8 mouse cellular contexts compared by ENCODE assay signal in the genomic region with DNA sequence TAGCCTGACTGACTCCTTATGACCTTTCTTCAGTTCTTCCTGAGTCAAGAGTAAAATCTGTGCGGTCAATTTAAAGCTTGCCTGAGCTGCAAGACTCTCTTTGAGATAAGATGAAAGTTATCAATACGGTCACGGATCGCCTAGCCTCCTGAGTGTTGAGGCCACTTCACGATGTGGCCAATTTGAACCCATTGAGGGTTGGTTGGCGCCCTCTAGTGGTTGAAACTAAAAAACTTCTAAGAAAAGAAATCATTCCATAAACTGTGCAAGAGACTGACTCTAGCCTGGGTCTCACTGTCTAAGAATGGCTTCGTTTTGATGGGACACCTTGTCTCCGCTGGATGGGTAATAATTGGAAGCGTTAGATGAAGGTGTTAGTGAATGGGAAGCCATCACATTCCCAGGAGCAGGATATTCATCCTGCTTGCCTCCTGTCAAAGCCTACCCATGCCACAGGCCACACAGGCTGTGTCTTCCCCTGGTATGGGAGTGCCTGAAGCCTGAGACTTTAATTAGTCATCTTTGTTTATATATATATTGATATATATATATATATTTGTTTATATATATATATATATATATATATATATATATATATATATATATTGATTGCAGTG. TPM values are rescaled to one million over a fixed set of nuclear protein-coding genes. Genes with fewer than 3 reads are reported as not detected.
DNase-seq lines count a peak whose midpoint lies in the region; ATAC-seq and TF ChIP-seq lines count a peak whose summit lies in the region.

No protein-coding gene starts in this region.

- H3K4me2 ChIP-seq in liver, embryonic 11.5 days: no peak overlapping the region
- H3K4me2 ChIP-seq in heart, embryonic 15.5 days: peak overlapping the region; percentile 19; the same call in 1 of the 2 replicates
- H3K4me2 ChIP-seq in stomach, embryonic 14.5 days (replicated peaks; ENCODE audit: low read depth, low read length): no peak overlapping the region

- WGBS in liver, adult 2 months: 4% methylated on average over 9 of the region's 9 CpGs
- 3% methylated on average over 9 of the region's 9 CpGs for WGBS in liver, embryonic 11.5 days
- WGBS in heart, embryonic 15.5 days: 3% methylated on average over 9 of the region's 9 CpGs
- 4% methylated on average over 9 of the region's 9 CpGs for WGBS in lung, adult 2 months
- WGBS in stomach, embryonic 14.5 days: 5% methylated on average over 9 of the region's 9 CpGs

- no peaks in the 10 kb centered on the region for H3K9me3 ChIP-seq in liver, embryonic 11.5 days (ENCODE audit: control insufficient read depth, low read length)
- H3K9me3 ChIP-seq in heart, embryonic 15.5 days (replicated peaks): no peaks in the 10 kb centered on the region
- H3K9me3 ChIP-seq in stomach, embryonic 14.5 days (ENCODE audit: control insufficient read depth, low read depth, low read length): no peaks in the 10 kb centered on the region

- no peaks in the 10 kb centered on the region for H3K36me3 ChIP-seq in liver, adult 2 months (ENCODE audit: control insufficient read depth, insufficient read depth, low read length)
- H3K36me3 ChIP-seq in liver, embryonic 11.5 days (ENCODE audit: control insufficient read depth, insufficient read depth, low read length): no peaks in the 10 kb centered on the region
- no peaks in the 10 kb centered on the region for H3K36me3 ChIP-seq in heart, embryonic 15.5 days
- no peaks in the 10 kb centered on the region for H3K36me3 ChIP-seq in stomach, embryonic 14.5 days (ENCODE audit: control insufficient read depth, insufficient read depth, low read length)

- H3K27me3 ChIP-seq in liver, adult 2 months (ENCODE audit: control insufficient read depth, insufficient read depth, low read length): no peaks in the 10 kb centered on the region
- no peaks in the 10 kb centered on the region for H3K27me3 ChIP-seq in liver, embryonic 11.5 days (replicated peaks; ENCODE audit: control insufficient read depth, insufficient read depth, low read length)
- no peaks in the 10 kb centered on the region for H3K27me3 ChIP-seq in heart, embryonic 15.5 days
- no peaks in the 10 kb centered on the region for H3K27me3 ChIP-seq in stomach, embryonic 14.5 days (ENCODE audit: control insufficient read depth, insufficient read depth, low read length)

- H3K27ac ChIP-seq in liver, adult 2 months (replicated peaks; ENCODE audit: insufficient read depth, low read depth, low read length): no peak overlapping the region
- H3K27ac ChIP-seq in liver, embryonic 11.5 days (ENCODE audit: low read depth, low read length): no peak overlapping the region
- H3K27ac ChIP-seq in heart, embryonic 15.5 days: no peak overlapping the region
- no peak overlapping the region for H3K27ac ChIP-seq in stomach, embryonic 14.5 days (ENCODE audit: low read length)

- H3K9ac ChIP-seq in liver, adult 2 months (ENCODE audit: low read depth, low read length): no peak overlapping the region
- H3K9ac ChIP-seq in liver, embryonic 11.5 days (ENCODE audit: low read depth, low read length): no peak overlapping the region
- no peak overlapping the region for H3K9ac ChIP-seq in heart, embryonic 15.5 days
- no peak overlapping the region for H3K9ac ChIP-seq in stomach, embryonic 14.5 days (replicated peaks; ENCODE audit: low read depth, low read length)

- no peak for TF ChIP-seq POLR2A in liver, adult 2 months (IDR thresholded peaks at IDR 0.05; ENCODE audit: extremely low read depth, insufficient read depth, low read length)
- TF ChIP-seq POLR2A in lung, adult 2 months (IDR thresholded peaks at IDR 0.05; ENCODE audit: borderline replicate concordance, extremely low read depth, low read depth, low read length): no peak

- no peaks in the 10 kb centered on the region for H3K79me2 ChIP-seq in liver, adult 2 months (ENCODE audit: control insufficient read depth, insufficient read depth, low read length)

- no peak for ATAC-seq in liver, embryonic 11.5 days (replicated peaks; ENCODE audit: low FRiP score)
- peak; percentile 78 for ATAC-seq in common myeloid progenitor, adult 5-6 weeks (replicated peaks; ENCODE audit: low read depth, poor library complexity, severe bottlenecking)
- ATAC-seq in heart, embryonic 15.5 days (replicated peaks; ENCODE audit: insufficient number of reproducible peaks, insufficient read depth, low FRiP score, low read depth): no peak
- 0 out of 2 replicates have a peak, but pooled peaks have one; percentile 6 for ATAC-seq in stomach, embryonic 14.5 days (ENCODE audit: insufficient number of reproducible peaks, insufficient read depth, low FRiP score, low read depth)

- H3K4me3 ChIP-seq in liver, adult 2 months (ENCODE audit: insufficient read depth, low read depth, low read length): no peak overlapping the region
- no peak overlapping the region for H3K4me3 ChIP-seq in liver, embryonic 11.5 days (ENCODE audit: low read depth, low read length)
- H3K4me3 ChIP-seq in heart, embryonic 15.5 days: no peak overlapping the region
- H3K4me3 ChIP-seq in lung, adult 2 months (replicated peaks; ENCODE audit: extremely low read depth, low read depth, low read length): no peak overlapping the region
- H3K4me3 ChIP-seq in stomach, embryonic 14.5 days (ENCODE audit: low read depth, low read length): no peak overlapping the region

- H3K4me1 ChIP-seq in liver, adult 2 months (ENCODE audit: control insufficient read depth, insufficient read depth, low read length): no peaks in the 10 kb centered on the region
- no peaks in the 10 kb centered on the region for H3K4me1 ChIP-seq in liver, embryonic 11.5 days (replicated peaks; ENCODE audit: control insufficient read depth, insufficient read depth, low read length)
- H3K4me1 ChIP-seq in heart, embryonic 15.5 days (replicated peaks): 0 out of 2 replicates have a peak, but pooled peaks cover 2% of the 10 kb centered on the region
- no peaks in the 10 kb centered on the region for H3K4me1 ChIP-seq in lung, adult 2 months (ENCODE audit: control insufficient read depth, insufficient read depth, low read length)
- H3K4me1 ChIP-seq in stomach, embryonic 14.5 days (ENCODE audit: control insufficient read depth, insufficient read depth, low read length): no peaks in the 10 kb centered on the region

- peak; percentile 66 for TF ChIP-seq CTCF in liver, adult 2 months (IDR thresholded peaks at IDR 0.05; ENCODE audit: low read depth, low read length)
- peak; percentile 67 for TF ChIP-seq CTCF in lung, adult 2 months (IDR thresholded peaks at IDR 0.05; ENCODE audit: insufficient read depth, low read length)

- DNase-seq in liver, adult 2 months (ENCODE audit: extremely low read depth, low read depth, low spot score): peak; percentile 37
- no peak for DNase-seq in liver, embryonic 11.5 days (ENCODE audit: low spot score)
- DNase-seq in R1 (ENCODE audit: low read depth, low spot score): peak; percentile 70
- DNase-seq in lung, adult 2 months: no peak
- no peak for DNase-seq in layer of hippocampus, postnatal 10 days (ENCODE audit: low spot score in 2 of 2)

RNA-seq across cellular contexts. Expression of a gene that starts 11.4 kb away (rescaled TPM):
- not detected in 2 replicates for total RNA-seq in liver, adult 2 months (2014; rRNA removed)
- not detected in 2 replicates for polyA plus RNA-seq in liver, adult 2 months (2012; rRNA removed)
- polyA plus RNA-seq in liver, embryonic 11.5 days (2014; fragmentation: Nextera tagmentation; extraction: Ambion mirVana): not detected in 2 replicates
- not detected in 2 replicates for total RNA-seq in common myeloid progenitor, adult 5-6 weeks (2017)
- polyA plus RNA-seq in heart, embryonic 15.5 days (2015; fragmentation: Nextera tagmentation; extraction: Ambion mirVana): not detected in 2 replicates
- not detected in 2 replicates for polyA plus RNA-seq in lung, adult 2 months (2012; rRNA removed)
- polyA plus RNA-seq in stomach, embryonic 14.5 days (2014; fragmentation: Nextera tagmentation; extraction: Ambion mirVana): not detected in 2 replicates
- under 1 TPM in 1 of 2 experiments, not detected in 1; 0.57 TPM for total RNA-seq in layer of hippocampus, postnatal 10 days (2021)

Comparison
In these comparisons a context has a peak if more than half of its experiments do, and no peak if none do; other contexts are left out.
1. DNase-seq: peak in liver, adult 2 months (single experiment) and R1 (single experiment); none in liver, embryonic 11.5 days (single experiment), lung, adult 2 months (single experiment) and layer of hippocampus, postnatal 10 days (0 of 2).
2. ATAC-seq: peak in common myeloid progenitor, adult 5-6 weeks (single experiment) and stomach, embryonic 14.5 days (single experiment); none in liver, embryonic 11.5 days (single experiment) and heart, embryonic 15.5 days (single experiment).